Mouse (Mus musculus) hindbrain, embryonic 14.5 days (tissue): ENCODE results near the gene Ctnna2. TPM values are rescaled to one million over a fixed set of nuclear protein-coding genes. Genes with fewer than 3 reads are reported as not detected.

ENCODE experiments used
- ATAC-seq: fragments of 200-750 bp; cut with Nextera tagmentation; 2 replicates; pipeline ENCODE4 v1.8.0; 2017; ENCODE audit warnings: moderate number of reproducible peaks, mild to moderate bottlenecking, moderate TSS enrichment, moderate library complexity; ENCODE audit not compliant: low FRiP score
- DNase-seq: peaks from one replicate; pipeline ENCODE4 v3.0.0-alpha.2; 2015; ENCODE audit warnings: low spot score
- H3K27ac ChIP-seq: fragments of 300-500 bp; sonication (generic); 2 replicates; pipeline ENCODE4 v1.5.1; 2014; ENCODE audit warnings: mild to moderate bottlenecking, moderate library complexity
- H3K27me3 ChIP-seq: fragments of 300-500 bp; sonication (generic); 2 replicates; pipeline ENCODE4 v1.6.1; 2014; ENCODE audit warnings: mild to moderate bottlenecking, low read length, mixed read lengths; ENCODE audit not compliant: control insufficient read depth, insufficient read depth
- H3K36me3 ChIP-seq: fragments of 300-500 bp; sonication (generic); replicated peaks from 2 replicates; pipeline ENCODE4 v1.6.1; 2014; ENCODE audit not compliant: control insufficient read depth, insufficient read depth
- H3K4me1 ChIP-seq: fragments of 300-500 bp; sonication (generic); replicated peaks from 2 replicates; pipeline ENCODE4 v1.6.1; 2014; ENCODE audit warnings: antibody characterized with exemption, low read length, mixed read lengths; ENCODE audit not compliant: control insufficient read depth, insufficient read depth
- H3K4me2 ChIP-seq: fragments of 300-500 bp; sonication (generic); replicated peaks from 2 replicates; pipeline ENCODE4 v1.6.1; 2014; ENCODE audit warnings: mild to moderate bottlenecking, moderate library complexity
- H3K4me3 ChIP-seq: fragments of 300-500 bp; sonication (generic); replicated peaks from 2 replicates; pipeline ENCODE4 v1.5.1; 2014; ENCODE audit warnings: mild to moderate bottlenecking, low read length
- H3K9ac ChIP-seq: fragments of 300-500 bp; sonication (generic); 2 replicates; pipeline ENCODE4 v1.6.1; 2014
- H3K9me3 ChIP-seq: fragments of 300-500 bp; sonication (generic); 2 replicates; pipeline ENCODE4 v1.6.1; 2016; ENCODE audit warnings: low read length; ENCODE audit not compliant: control insufficient read depth
- WGBS: fragments of 180-500 bp; shearing (Covaris S2); extraction: QIAGEN DNeasy Blood & Tissue Kit; methylation state at CpG from one replicate; pipeline ENCODE4 v1.1.7; 2014; 5-methylcytosine and 5-hydroxymethylcytosine counted together
- polyA plus RNA-seq: library from polyadenylated mRNA; unstranded; fragments of >200 nt; fragmentation: Nextera tagmentation; extraction: Ambion mirVana; gene quantifications from 2 replicates; pipeline ENCODE4 v1.2.1, GENCODE M21; 2014

Gene Ctnna2
- polyA plus RNA-seq, 1 experiment from 2014 or later: 122 TPM

DNA sequence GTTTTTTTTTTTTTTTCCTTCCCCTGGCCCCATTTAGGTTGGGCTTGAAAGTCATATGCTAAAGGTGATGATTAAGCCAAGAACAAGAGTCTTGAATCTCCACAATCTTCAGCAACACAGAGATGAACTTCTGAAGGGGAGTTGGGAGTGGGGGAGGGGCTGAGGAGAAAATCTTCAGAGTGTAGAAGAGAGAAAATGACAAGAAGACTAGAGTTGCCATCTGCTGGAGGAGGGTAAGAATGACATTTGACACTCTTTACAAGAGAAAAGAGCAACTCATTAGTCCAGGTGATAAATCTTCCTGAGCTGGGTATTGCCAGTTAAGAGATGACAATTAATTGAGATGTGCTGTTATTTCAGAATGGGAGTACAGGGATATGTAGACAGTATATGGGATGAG, 760.6 kb downstream of the Ctnna2 start:
- peaks cover 13% of the 10 kb centered on the region for H3K4me1 ChIP-seq
- no peak for ATAC-seq
- no peaks in the 10 kb centered on the region for H3K36me3 ChIP-seq
- no peak overlapping the region for H3K4me3 ChIP-seq
- H3K27me3 ChIP-seq: no peaks in the 10 kb centered on the region
- no peak overlapping the region for H3K4me2 ChIP-seq
- H3K27ac ChIP-seq: no peak overlapping the region
- no peaks in the 10 kb centered on the region for H3K9me3 ChIP-seq
- DNase-seq: peak; percentile 47
- H3K9ac ChIP-seq: no peak overlapping the region

DNA sequence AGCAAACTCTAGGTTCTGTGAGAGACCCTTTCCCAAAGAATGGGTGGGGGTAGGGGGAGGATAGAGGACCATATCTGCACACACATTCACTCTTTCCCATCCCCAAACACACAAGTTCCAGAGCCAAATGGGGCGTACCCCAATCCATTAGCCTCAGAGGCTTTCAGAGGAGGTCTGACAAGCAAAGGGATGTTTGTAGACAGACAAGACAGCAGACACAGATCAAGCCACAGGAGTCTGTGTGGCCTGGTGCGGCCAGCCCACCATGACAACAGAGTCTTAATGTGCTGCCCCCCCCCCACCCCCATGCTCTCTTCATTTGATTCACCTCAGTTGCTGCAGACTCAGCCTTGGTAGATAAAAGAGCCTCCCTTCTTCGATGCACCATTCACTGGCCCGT, 764.2 kb downstream of the Ctnna2 start:
- Histone ChIP-seq H3K27ac (no peak overlapping the region), H3K4me3 (no peak overlapping the region), H3K4me1 (peaks cover 11% of the 10 kb centered on the region), H3K9me3 (no peaks in the 10 kb centered on the region), H3K36me3 (no peaks in the 10 kb centered on the region), H3K9ac (no peak overlapping the region), H3K27me3 (no peaks in the 10 kb centered on the region), H3K4me2 (no peak overlapping the region)
- ATAC-seq: peak; percentile 14; the same call in 1 of the 2 replicates
- DNase-seq: no peak
- WGBS: 35% methylated on average over 4 of the region's 4 CpGs

DNA sequence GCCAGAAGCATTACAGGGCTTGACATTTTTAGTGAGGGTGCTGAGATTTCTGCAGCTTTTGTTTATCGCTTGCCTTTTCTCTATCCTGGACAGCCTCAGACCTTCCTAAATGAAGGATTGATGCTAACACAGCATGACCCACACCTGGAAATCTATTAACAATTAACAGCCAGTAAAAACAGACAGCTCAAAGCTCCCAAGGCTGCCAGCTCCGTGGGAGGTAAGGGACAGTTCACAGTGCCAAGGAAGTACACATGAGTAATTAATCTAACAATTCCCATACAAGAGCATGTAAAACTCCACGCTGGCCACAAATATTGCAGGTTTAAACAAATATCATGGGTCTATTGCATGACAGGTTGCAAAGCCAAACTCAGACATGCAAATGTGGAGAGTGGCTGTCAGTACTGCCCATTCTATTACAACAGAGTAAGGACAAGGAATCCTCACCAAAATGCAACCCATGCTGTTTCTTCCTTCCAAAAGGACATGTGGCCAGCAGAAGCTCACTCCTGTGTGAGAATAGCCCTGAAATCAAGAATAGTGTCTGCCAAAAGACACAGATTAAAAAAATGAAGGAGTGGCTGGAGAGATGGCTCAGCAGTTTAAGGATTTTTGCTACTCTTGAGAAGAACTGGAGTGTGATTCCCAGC, 765.6 kb downstream of the Ctnna2 start:
- Histone ChIP-seq H3K36me3 (no peaks in the 10 kb centered on the region), H3K9ac (peak overlapping the region; percentile 34), H3K27me3 (no peaks in the 10 kb centered on the region), H3K4me1 (peaks cover 11% of the 10 kb centered on the region), H3K27ac (no peak overlapping the region), H3K9me3 (no peaks in the 10 kb centered on the region), H3K4me3 (no peak overlapping the region), H3K4me2 (no peak overlapping the region)
- WGBS: 17% methylated on average over 3 of the region's 3 CpGs
- ATAC-seq (no peak), DNase-seq (no peak)

DNA sequence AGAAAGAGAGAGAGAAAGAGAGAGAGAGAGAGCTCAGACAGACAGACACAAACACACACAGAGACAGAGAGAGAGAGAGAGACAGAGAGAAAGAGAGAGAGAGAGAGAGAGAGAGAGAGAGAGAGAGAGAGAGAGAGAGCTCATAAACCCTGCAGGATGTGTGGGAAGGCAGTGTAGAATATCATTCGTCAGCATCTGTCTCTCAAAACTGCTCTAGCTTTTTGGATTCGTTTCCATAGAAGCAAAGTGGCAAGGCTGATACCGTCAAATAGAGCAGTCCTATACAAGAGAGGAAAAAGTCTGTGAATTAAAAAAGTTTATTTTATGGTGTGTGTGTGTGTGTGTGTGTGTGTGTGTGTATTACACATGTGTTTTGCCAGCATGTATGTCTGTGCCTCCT, 769.6 kb downstream of the Ctnna2 start:
- H3K9ac ChIP-seq: no peak overlapping the region
- no peak overlapping the region for H3K4me3 ChIP-seq
- no peak for ATAC-seq
- no peak overlapping the region for H3K4me2 ChIP-seq
- no peak for DNase-seq
- no peak overlapping the region for H3K27ac ChIP-seq
- WGBS: 72% methylated on average over 3 of the region's 3 CpGs
- H3K4me1 ChIP-seq: peaks cover 11% of the 10 kb centered on the region
- no peaks in the 10 kb centered on the region for H3K9me3 ChIP-seq
- no peaks in the 10 kb centered on the region for H3K36me3 ChIP-seq
- no peaks in the 10 kb centered on the region for H3K27me3 ChIP-seq

DNA sequence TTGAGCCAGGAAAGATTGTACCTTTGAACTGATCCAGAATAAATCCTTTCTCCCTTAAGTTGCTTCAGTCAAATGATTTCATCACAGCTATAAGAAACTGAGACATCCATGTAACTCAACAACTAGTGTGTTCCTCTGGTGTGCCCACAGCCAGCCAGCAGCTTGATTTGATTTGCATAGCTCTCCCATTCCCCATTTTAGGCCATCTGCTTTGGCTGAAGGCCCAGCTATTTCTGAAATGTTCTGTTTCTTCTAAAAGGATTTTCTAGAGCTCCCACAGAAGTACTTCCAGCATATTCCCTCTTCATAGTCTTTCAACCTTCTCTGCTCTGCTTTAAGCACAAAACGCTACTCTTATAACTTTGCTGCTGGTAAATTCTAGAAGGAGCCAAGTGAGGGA, 770.3 kb downstream of the Ctnna2 start:
- Histone ChIP-seq H3K27me3 (no peaks in the 10 kb centered on the region), H3K9me3 (no peaks in the 10 kb centered on the region), H3K4me2 (no peak overlapping the region), H3K9ac (no peak overlapping the region), H3K4me3 (no peak overlapping the region), H3K27ac (no peak overlapping the region), H3K36me3 (no peaks in the 10 kb centered on the region), H3K4me1 (peaks cover 8% of the 10 kb centered on the region)
- DNase-seq: no peak
- ATAC-seq: no peak
- WGBS: 87% methylated on average over 1 of the region's 1 CpGs

DNA sequence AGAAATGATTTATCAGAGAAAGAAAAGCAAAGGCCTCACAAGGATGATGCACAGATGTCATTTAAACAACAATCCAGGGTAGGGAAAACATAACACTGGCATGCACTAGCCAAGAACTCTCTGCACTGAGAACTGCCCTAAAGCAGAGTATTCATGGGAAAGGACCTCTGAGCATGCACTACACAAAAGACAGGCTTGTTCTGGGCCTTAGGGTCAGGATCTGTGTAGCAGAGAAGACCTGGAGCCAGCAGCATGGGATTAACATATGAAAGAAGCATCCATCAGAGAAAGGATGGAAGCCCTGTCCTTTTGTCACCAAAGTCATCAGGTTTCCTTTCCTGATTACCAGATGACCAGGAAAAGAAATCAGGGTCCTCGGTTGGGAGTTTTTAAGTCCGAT, 780.1 kb downstream of the Ctnna2 start:
- no peak overlapping the region for H3K4me3 ChIP-seq
- no peaks in the 10 kb centered on the region for H3K9me3 ChIP-seq
- DNase-seq: no peak
- no peak overlapping the region for H3K9ac ChIP-seq
- ATAC-seq: no peak
- H3K27me3 ChIP-seq: no peaks in the 10 kb centered on the region
- 12% methylated on average over 2 of the region's 2 CpGs for WGBS
- H3K4me1 ChIP-seq: no peaks in the 10 kb centered on the region
- H3K4me2 ChIP-seq: no peak overlapping the region
- H3K36me3 ChIP-seq: no peaks in the 10 kb centered on the region
- no peak overlapping the region for H3K27ac ChIP-seq

DNA sequence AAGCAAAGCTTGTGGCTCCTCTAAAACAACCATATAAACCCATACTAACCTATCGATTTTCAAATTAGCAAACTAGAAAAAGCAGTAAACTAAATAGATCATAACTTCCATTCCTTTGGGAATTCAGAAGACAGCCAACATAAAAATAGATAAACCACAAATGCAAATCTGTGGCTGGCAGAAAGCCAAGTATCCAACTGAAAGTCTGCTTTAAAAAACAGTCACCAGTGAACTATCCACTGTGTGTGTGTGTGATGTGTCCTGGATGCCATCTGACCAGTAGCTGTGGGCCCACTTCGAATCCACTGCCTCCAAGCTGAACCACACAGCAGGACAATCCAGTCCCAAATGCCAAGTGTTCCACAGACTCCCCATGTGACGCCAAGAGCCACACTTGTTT, 782.8 kb downstream of the Ctnna2 start:
- no peak overlapping the region for H3K9ac ChIP-seq
- no peaks in the 10 kb centered on the region for H3K9me3 ChIP-seq
- DNase-seq (no peak), ATAC-seq (no peak)
- H3K4me3 ChIP-seq: no peak overlapping the region
- WGBS: 85% methylated on average over 3 of the region's 3 CpGs
- no peak overlapping the region for H3K4me2 ChIP-seq
- no peaks in the 10 kb centered on the region for H3K36me3 ChIP-seq
- no peaks in the 10 kb centered on the region for H3K4me1 ChIP-seq
- H3K27me3 ChIP-seq: no peaks in the 10 kb centered on the region
- no peak overlapping the region for H3K27ac ChIP-seq

DNA sequence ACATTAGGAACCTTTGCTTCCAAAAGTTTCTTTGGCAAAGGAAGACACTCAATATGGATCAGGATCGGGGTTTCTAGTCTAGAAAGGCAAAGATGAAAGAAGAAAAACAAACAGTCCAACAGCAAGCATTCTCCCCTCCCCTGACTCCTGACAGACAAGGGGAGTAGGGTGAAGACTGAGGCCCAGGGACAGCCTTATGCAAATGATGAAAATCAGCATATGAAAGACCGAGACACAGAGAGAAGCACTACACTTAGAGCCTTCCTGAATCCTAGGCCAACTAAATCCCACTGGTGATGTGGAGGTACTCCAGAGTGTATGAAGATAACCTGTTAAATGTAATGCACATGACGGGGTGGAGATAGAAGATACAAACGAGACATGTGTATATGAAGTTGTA, 787.9 kb downstream of the Ctnna2 start:
- Histone ChIP-seq H3K4me2 (no peak overlapping the region), H3K4me3 (no peak overlapping the region), H3K36me3 (no peaks in the 10 kb centered on the region), H3K27me3 (no peaks in the 10 kb centered on the region), H3K4me1 (no peaks in the 10 kb centered on the region), H3K9ac (no peak overlapping the region), H3K27ac (no peak overlapping the region), H3K9me3 (no peaks in the 10 kb centered on the region)
- ATAC-seq (no peak), DNase-seq (no peak)
- WGBS: 60% methylated on average over 4 of the region's 4 CpGs

DNA sequence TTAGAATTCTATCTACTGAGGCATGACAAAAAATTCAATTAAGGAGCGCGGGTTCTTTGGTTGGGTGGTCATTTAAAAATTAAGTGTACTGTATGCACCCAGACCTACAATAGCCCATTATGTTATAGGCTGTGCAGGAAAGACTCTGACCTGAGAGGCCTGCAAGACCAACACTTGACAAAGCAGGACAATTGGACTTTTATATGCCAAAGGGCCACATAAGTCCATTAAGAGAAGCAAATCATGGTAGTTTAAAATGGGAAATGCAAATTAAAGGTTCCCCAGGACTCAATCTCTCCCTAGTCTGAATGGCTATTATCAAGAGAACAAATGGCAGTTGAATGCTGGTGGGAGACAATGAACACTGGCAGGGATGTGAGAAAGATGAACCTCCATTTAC, 790.9 kb downstream of the Ctnna2 start:
- H3K27ac ChIP-seq: no peak overlapping the region
- no peak overlapping the region for H3K4me3 ChIP-seq
- no peaks in the 10 kb centered on the region for H3K4me1 ChIP-seq
- no peaks in the 10 kb centered on the region for H3K36me3 ChIP-seq
- WGBS: 30% methylated on average over 2 of the region's 2 CpGs
- no peaks in the 10 kb centered on the region for H3K27me3 ChIP-seq
- H3K9ac ChIP-seq: no peak overlapping the region
- ATAC-seq: no peak
- no peaks in the 10 kb centered on the region for H3K9me3 ChIP-seq
- no peak overlapping the region for H3K4me2 ChIP-seq
- no peak for DNase-seq

DNA sequence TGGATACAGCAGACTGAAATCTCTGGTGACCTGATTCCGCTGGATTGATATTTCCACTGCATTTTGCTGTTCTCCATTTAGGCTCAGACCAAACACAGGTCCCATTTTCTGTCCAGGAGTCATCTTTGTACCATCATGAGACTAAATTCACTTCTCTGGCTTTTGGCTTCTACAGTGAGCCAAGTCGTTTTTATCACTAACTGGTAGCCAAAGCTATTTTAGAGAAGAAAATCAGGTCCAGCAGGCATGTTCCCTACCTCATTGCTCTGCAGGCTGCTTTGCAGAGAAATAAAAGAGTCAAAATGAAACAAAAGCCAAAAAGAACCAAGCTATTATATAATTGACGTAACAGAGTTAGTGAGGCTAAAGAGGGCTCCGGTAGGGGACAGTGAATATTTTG, 793.7 kb downstream of the Ctnna2 start:
- DNase-seq: no peak
- no peak overlapping the region for H3K27ac ChIP-seq
- ATAC-seq: no peak
- no peak overlapping the region for H3K4me3 ChIP-seq
- no peaks in the 10 kb centered on the region for H3K36me3 ChIP-seq
- H3K9ac ChIP-seq: no peak overlapping the region
- H3K27me3 ChIP-seq: no peaks in the 10 kb centered on the region
- no peaks in the 10 kb centered on the region for H3K4me1 ChIP-seq
- H3K4me2 ChIP-seq: no peak overlapping the region
- H3K9me3 ChIP-seq: no peaks in the 10 kb centered on the region
- 72% methylated on average over 4 of the region's 4 CpGs for WGBS
